Mouse (Mus musculus): ENCODE results near the gene Ptp4a2. TPM values are rescaled to one million over a fixed set of nuclear protein-coding genes. Genes with fewer than 3 reads are reported as not detected.
A peak's percentile ranks its signal among the peaks of the same experiment; 100 is the strongest.

Ptp4a2 gene
- total RNA-seq, 2 experiments from 2014 or later, result 365 to 463 TPM

DNA sequence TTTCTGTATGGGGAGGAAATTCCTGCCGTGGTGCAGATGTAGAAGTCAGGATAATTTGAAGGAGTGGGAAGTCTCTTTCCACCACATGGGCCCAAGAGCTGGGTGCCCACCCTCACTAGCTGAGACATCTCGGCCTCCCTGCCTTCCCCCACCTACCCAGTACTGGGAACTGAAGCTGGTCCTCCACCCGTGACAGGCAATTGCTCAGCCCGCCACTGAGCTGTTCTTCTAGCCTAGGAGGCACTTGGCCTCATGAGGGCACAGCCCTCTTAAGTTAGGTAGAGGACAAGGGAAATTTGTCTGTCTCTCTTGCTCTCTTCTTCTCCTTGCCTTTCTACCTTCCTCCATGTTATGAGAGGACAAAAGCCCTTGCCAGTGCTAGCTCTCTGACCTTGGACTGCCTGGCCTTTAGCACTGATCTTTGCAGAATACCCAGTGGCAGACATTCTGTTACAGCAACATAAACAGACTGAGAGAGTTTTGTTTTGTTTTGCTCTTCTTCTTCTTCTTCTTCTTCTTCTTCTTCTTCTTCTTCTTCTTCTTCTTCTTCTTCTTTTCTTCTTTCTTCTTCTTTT, 68.3 kb downstream of the Ptp4a2 start:
- no peak for ATAC-seq (ENCODE audit: poor library complexity, severe bottlenecking)

DNA sequence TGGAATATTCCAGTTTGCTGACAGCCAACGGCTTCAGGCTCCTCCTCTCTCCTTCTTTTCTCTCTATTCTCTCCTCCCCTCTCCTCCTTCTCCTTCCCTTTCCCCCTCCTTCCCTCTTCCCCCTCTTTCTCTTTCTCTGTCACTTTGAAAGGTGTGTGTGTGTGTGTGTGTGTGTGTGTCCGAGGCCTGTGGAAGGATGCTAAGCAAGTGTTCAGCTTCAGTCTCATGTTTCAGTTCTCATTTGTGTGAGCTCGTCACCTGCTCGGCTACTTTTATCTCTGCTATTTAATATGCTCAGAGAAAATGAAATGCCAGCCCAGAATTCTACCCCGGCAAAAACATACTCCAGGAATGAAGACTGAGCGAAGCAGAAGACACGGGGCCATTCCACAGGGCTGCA, 69.6 kb downstream of the Ptp4a2 start:
- no peak for ATAC-seq (ENCODE audit: poor library complexity, severe bottlenecking)

DNA sequence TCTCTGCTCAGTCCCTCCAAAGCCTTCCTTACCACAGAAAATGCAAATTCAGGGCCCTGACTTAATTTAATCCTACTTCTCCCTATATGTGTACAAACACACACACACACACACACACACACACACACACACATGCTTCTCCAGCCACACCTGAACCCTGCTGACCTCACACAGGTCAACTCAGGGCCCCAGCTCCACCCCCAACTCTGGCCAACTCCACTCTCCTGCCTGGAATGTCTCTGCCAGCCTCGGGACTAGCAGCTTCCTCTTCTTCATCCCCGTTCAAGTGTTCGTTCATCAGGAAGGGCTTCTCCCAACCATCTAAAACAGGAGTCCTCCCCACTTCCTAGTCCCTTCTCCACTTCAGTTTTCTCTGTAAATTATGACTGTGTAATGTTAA, 70.6 kb downstream of the Ptp4a2 start:
- ATAC-seq (ENCODE audit: poor library complexity, severe bottlenecking), result no peak

DNA sequence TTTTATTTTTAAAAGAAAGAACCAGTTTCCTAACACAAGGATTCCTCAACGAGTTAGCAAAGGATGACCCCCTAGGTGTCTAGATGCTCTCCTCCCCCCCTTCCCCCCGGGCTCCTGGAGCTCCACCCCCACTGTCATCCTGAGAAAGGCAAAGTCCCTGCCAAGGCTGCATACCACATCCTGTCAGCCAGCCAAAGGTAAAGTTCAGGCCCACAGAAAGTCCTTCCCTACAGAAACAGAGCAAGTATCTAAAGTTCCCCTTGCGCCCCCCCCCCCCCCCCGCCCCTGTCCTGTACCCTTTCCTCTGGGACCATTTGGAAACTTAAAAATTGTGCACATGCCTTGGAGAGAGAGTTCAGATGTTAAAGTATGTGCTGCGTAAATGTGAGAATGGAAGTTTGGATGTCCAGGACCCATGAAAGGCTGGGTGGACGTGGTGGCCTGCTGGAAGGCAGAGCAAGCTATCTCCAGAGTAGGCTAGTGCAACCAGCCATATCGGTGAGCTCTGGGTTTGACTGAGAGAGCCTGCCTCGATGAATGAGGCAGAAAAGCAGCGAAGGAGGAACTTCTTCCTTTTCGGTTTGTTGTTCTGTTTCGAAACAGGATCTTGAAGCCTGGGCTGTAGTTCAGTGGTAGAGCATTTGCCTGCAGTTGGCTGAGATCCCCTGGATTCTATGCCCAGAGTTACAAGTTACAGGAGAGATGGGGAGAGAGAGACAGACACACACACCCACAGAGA, 71.7 kb downstream of the Ptp4a2 start:
- ATAC-seq (ENCODE audit: poor library complexity, severe bottlenecking), result peak; percentile 92

GRCm38 (mm10) chr4:129884041-129884930, 73.3 kb downstream of the Ptp4a2 start:
- peak; percentile 62 for ATAC-seq (ENCODE audit: poor library complexity, severe bottlenecking)

DNA sequence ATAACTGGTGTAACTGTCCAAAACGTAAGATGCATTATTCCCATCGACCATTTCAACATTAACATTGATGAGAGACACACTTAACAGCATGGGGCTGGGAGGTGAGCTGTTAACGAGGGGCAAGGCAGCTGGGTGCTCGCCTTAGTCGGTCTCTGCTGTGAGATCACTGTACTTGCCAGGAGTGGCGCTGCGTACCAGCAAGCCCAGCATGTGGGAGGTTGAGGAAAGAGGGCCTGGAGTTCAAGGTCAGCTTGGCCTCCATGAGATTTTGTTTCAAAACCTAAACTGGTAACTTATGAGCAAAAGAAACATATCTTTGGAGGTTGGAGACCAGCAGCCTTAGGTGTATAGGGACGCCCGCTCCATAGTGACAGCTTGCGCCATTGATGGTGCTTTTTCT, 78.6 kb downstream of the Ptp4a2 start:
- ATAC-seq (ENCODE audit: poor library complexity, severe bottlenecking), result no peak

DNA sequence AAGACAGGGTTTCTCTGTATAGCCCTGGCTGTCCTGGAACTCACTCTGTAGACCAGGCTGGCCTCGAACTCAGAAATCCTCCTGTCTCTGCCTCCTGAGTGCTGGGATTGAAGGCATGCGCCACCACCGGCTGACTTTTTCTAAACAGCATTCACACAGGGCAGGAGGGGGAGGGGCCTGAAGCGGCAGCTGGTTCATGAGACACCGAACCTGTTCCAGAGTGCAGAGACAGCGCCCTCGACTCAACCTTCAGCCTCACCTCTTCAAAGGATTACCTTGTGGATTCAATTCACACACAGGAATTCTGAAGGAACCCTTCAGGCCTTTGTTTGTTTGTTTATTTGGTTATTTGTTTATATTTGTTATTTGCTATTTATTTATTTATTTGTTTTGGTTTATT, 79.1 kb downstream of the Ptp4a2 start:
- ATAC-seq (ENCODE audit: poor library complexity, severe bottlenecking), result no peak

DNA sequence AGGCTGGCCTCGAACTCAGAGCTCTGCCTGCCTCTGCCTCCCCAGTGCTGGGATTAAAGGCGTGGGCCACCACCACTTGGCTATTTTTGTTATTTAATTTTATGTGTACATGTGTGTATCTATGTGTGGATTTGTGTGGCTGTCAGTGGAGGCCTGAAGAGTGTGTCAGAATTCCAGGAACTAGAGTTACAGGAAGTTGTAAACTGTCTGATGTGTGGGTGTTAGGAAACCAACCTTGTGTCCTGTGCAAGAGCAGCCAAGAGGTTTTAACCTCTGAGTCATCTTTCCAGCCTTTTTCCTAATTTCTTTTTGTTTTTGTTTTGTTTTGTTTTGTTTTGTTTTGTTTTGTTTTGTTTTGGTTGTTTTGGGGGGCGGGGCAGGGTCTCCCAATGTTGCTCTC, 83.8 kb downstream of the Ptp4a2 start:
- no peak for ATAC-seq (ENCODE audit: poor library complexity, severe bottlenecking)

- peak; percentile 91 for ATAC-seq (ENCODE audit: poor library complexity, severe bottlenecking)
These were observed 87.8 kb downstream of the Ptp4a2 start for GRCm38 (mm10) chr4:129898815-129899214.

Other genes with a start within 250 kb of the Ptp4a2 start
- 5.6 and 8.2 TPM in 2 replicates for gene Lck, start 237.6 kb upstream of the Ptp4a2 start, total RNA-seq (2015)
- 6.0 and 6.9 TPM in 2 replicates for gene Lck, start 237.6 kb upstream of the Ptp4a2 start, total RNA-seq (2017)
- not detected in 2 replicates for gene Fam167b, start 232.7 kb upstream of the Ptp4a2 start, total RNA-seq (2015)
- not detected in 2 replicates for gene Fam167b, start 232.7 kb upstream of the Ptp4a2 start, total RNA-seq (2017)
- gene Eif3i, start 210.6 kb upstream of the Ptp4a2 start, total RNA-seq (2015), result 186 and 204 TPM in 2 replicates
- gene Eif3i, start 210.6 kb upstream of the Ptp4a2 start, total RNA-seq (2017), result 140 and 156 TPM in 2 replicates
- 104 and 120 TPM in 2 replicates for gene Tmem234, start 210.6 kb upstream of the Ptp4a2 start, total RNA-seq (2015)
- 126 and 128 TPM in 2 replicates for gene Tmem234, start 210.6 kb upstream of the Ptp4a2 start, total RNA-seq (2017)
- gene Dcdc2b, start 197.0 kb upstream of the Ptp4a2 start, total RNA-seq (2015), result 1.0 and 3.5 TPM in 2 replicates
- gene Dcdc2b, start 197.0 kb upstream of the Ptp4a2 start, total RNA-seq (2017), result not detected in 2 replicates
- 14.3 and 16.6 TPM in 2 replicates for gene Iqcc, start 192.1 kb upstream of the Ptp4a2 start, total RNA-seq (2015)
- gene Iqcc, start 192.1 kb upstream of the Ptp4a2 start, total RNA-seq (2017), result 6.4 and 7.4 TPM in 2 replicates
- gene Ccdc28b, start 187.3 kb upstream of the Ptp4a2 start, total RNA-seq (2015), result 49.7 and 68.6 TPM in 2 replicates
- gene Ccdc28b, start 187.3 kb upstream of the Ptp4a2 start, total RNA-seq (2017), result 77.2 and 89.0 TPM in 2 replicates
- 14.6 and 16.3 TPM in 2 replicates for gene Txlna, start 170.2 kb upstream of the Ptp4a2 start, total RNA-seq (2015)
- gene Txlna, start 170.2 kb upstream of the Ptp4a2 start, total RNA-seq (2017), result 55.8 and 68.1 TPM in 2 replicates
- gene Kpna6, start 138.5 kb upstream of the Ptp4a2 start, total RNA-seq (2015), result 17.4 and 25.4 TPM in 2 replicates
- 20.7 and 21.6 TPM in 2 replicates for gene Kpna6, start 138.5 kb upstream of the Ptp4a2 start, total RNA-seq (2017)
- 11.3 and 20.2 TPM in 2 replicates for gene Tmem39b, start 114.4 kb upstream of the Ptp4a2 start, total RNA-seq (2015)
- 2.6 and 10.9 TPM in 2 replicates for gene Tmem39b, start 114.4 kb upstream of the Ptp4a2 start, total RNA-seq (2017)
- 83.6 and 94.7 TPM in 2 replicates for gene Khdrbs1, start 68.9 kb upstream of the Ptp4a2 start, total RNA-seq (2015)
- 69.9 and 89.8 TPM in 2 replicates for gene Khdrbs1, start 68.9 kb upstream of the Ptp4a2 start, total RNA-seq (2017)
- 0.18 and 0.36 TPM in 2 replicates for gene Spocd1, start 118.0 kb downstream of the Ptp4a2 start, total RNA-seq (2015)
- 0.08 and 0.44 TPM in 2 replicates for gene Spocd1, start 118.0 kb downstream of the Ptp4a2 start, total RNA-seq (2017)
- not detected in 2 replicates for gene Adgrb2, start 173.7 kb downstream of the Ptp4a2 start, total RNA-seq (2015)
- gene Adgrb2, start 173.7 kb downstream of the Ptp4a2 start, total RNA-seq (2017), result 0.04 and 1.9 TPM in 2 replicates
- gene Col16a1, start 236.6 kb downstream of the Ptp4a2 start, total RNA-seq (2015), result not detected in 2 replicates
- not detected in 2 replicates for gene Col16a1, start 236.6 kb downstream of the Ptp4a2 start, total RNA-seq (2017)